Mouse (Mus musculus) erythroblast, embryonic 14.5 days (primary cell): ENCODE data around the gene Tfpi2.

Experiments used
- GATA1 ChIP-seq: IDR thresholded peaks from 2 replicates; pipeline ENCODE4 v1.6.1; 2012; ENCODE audit warnings: low read length, inconsistent platforms, mixed read lengths
- TAL1 ChIP-seq: IDR thresholded peaks from 3 replicates; pipeline ENCODE4 v1.6.1; 2012; ENCODE audit warnings: low read length, inconsistent platforms, mixed read lengths

DNA sequence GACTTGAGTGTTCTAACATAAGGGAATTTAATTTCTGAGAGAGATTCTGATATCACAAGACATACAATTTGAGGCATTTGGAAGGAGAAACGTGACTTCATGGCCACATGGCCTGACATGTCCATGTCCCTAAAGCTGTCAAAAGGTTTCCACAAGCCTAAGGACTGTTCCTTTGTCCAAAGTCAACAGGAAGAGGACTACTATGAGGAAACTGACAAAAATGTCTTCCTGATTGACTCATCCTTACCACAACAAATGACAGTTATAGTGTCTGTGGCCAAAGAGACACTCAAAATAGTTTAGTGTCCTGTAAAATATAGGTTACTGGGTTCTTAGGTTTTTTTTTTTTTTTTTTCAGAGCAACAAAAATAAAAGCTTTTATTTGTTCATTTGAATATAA is 15.0 kb downstream of the Tfpi2 start:
- no peak for TF ChIP-seq GATA1
- TF ChIP-seq TAL1: no peak
